Mouse (Mus musculus): ENCODE measurements around the gene Optn. TPM values are rescaled to one million over a fixed set of nuclear protein-coding genes. Genes with fewer than 3 reads are reported as not detected.

The Optn gene
- polyA plus RNA-seq, 1 experiment from 2014 or later = 24.3 TPM

GRCm38 (mm10) chr2:5037390-5037789, 26.5 kb downstream of the Optn start:
- no peak overlapping the region for H3K9ac ChIP-seq (ENCODE audit: low read depth, low read length)
- H3K4me3 ChIP-seq (ENCODE audit: low read depth, low read length) = no peak overlapping the region
- H3K27me3 ChIP-seq (ENCODE audit: control insufficient read depth, insufficient read depth, low read depth, low read length) = no peaks in the 10 kb centered on the region
- no peak overlapping the region for H3K4me2 ChIP-seq (ENCODE audit: low read length)
- H3K36me3 ChIP-seq (ENCODE audit: control insufficient read depth, insufficient read depth, low read length) = 0 out of 2 replicates have a peak, but pooled peaks cover 2% of the 10 kb centered on the region
- H3K27ac ChIP-seq (ENCODE audit: low read length) = no peak overlapping the region
- ATAC-seq = no peak
- H3K9me3 ChIP-seq (replicated peaks; ENCODE audit: control insufficient read depth, low read length, poor library complexity, severe bottlenecking) = no peaks in the 10 kb centered on the region
- no peaks in the 10 kb centered on the region for H3K4me1 ChIP-seq (ENCODE audit: control insufficient read depth, insufficient read depth, low read length)
- WGBS = 42% methylated on average over 3 of the region's 3 CpGs

DNA sequence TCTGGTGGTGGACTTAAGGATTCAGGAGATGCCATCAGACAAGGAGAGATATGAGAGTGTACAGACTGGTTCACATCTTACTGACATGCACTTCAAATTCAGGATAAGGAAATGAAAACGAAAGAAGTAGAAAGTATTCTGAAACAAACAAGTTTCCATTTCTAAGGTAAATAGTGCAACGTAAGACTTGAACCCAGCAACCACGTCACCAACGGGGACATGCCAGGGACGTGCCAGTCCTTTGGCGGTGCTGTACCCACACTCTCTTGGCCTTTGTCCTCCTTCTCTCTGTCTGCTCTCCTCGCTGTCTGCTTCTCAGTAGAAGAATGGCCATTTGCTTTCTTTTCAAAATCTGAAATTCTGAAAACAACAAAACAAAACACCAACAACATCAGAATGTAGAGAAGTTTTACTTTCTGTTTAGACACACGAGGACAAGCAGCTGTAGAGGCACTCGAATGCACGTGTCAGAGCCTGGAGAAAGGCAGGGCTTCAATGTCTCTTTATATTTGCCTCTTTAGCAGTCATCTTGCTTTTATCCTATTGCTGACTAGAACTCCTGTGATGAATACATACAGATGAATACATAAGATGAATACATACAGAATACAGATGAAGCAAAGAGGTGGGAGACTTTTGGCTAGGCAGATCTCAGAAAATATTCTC, 27.3 kb downstream of the Optn start:
- WGBS = 71% methylated on average over 10 of the region's 10 CpGs
- Histone ChIP-seq H3K4me3 (ENCODE audit: low read depth, low read length) (no peak overlapping the region), H3K27ac (ENCODE audit: low read length) (no peak overlapping the region), H3K9me3 (replicated peaks; ENCODE audit: control insufficient read depth, low read length, poor library complexity, severe bottlenecking) (no peaks in the 10 kb centered on the region), H3K36me3 (ENCODE audit: control insufficient read depth, insufficient read depth, low read length) (0 out of 2 replicates have a peak, but pooled peaks cover 2% of the 10 kb centered on the region), H3K4me1 (ENCODE audit: control insufficient read depth, insufficient read depth, low read length) (no peaks in the 10 kb centered on the region), H3K4me2 (ENCODE audit: low read length) (no peak overlapping the region), H3K27me3 (ENCODE audit: control insufficient read depth, insufficient read depth, low read depth, low read length) (no peaks in the 10 kb centered on the region), H3K9ac (ENCODE audit: low read depth, low read length) (no peak overlapping the region)
- no peak for ATAC-seq

- Histone ChIP-seq H3K27ac (ENCODE audit: low read length) (no peak overlapping the region), H3K27me3 (ENCODE audit: control insufficient read depth, insufficient read depth, low read depth, low read length) (no peaks in the 10 kb centered on the region), H3K9me3 (replicated peaks; ENCODE audit: control insufficient read depth, low read length, poor library complexity, severe bottlenecking) (no peaks in the 10 kb centered on the region), H3K4me2 (ENCODE audit: low read length) (no peak overlapping the region), H3K36me3 (ENCODE audit: control insufficient read depth, insufficient read depth, low read length) (0 out of 2 replicates have a peak, but pooled peaks cover 2% of the 10 kb centered on the region), H3K4me1 (ENCODE audit: control insufficient read depth, insufficient read depth, low read length) (no peaks in the 10 kb centered on the region), H3K4me3 (ENCODE audit: low read depth, low read length) (no peak overlapping the region), H3K9ac (ENCODE audit: low read depth, low read length) (no peak overlapping the region)
- ATAC-seq = no peak
- WGBS = 77% methylated on average over 9 of the region's 9 CpGs
Measured at GRCm38 (mm10) chr2:5035241-5035640, 28.6 kb downstream of the Optn start.

DNA sequence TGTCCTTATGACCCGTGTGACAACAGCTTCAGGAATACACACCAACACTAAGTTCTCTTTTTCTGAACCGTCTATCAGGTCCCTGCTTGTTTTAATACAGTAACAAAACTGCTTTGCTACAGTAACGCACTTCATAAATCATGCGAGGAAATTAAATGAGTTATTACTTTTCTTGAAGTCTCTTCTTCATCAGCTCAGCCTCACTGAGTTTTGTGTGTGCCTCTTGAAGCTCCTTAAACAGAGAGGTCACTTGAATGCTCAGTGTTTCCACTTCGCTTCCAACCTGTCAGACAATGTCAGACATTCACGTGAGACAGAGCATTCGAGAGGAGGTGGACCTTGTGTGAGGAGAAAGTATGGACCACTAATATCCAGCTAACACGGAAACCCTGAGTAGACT, 29.1 kb downstream of the Optn start:
- WGBS = 89% methylated on average over 8 of the region's 8 CpGs

GRCm38 (mm10) chr2:5033546-5034420, 30.1 kb downstream of the Optn start:
- no peak for ATAC-seq
- Histone ChIP-seq H3K4me2 (ENCODE audit: low read length) (no peak overlapping the region), H3K27me3 (ENCODE audit: control insufficient read depth, insufficient read depth, low read depth, low read length) (no peaks in the 10 kb centered on the region), H3K27ac (ENCODE audit: low read length) (no peak overlapping the region), H3K9me3 (replicated peaks; ENCODE audit: control insufficient read depth, low read length, poor library complexity, severe bottlenecking) (no peaks in the 10 kb centered on the region), H3K4me1 (ENCODE audit: control insufficient read depth, insufficient read depth, low read length) (no peaks in the 10 kb centered on the region), H3K9ac (ENCODE audit: low read depth, low read length) (no peak overlapping the region), H3K36me3 (ENCODE audit: control insufficient read depth, insufficient read depth, low read length) (0 out of 2 replicates have a peak, but pooled peaks cover 2% of the 10 kb centered on the region), H3K4me3 (ENCODE audit: low read depth, low read length) (no peak overlapping the region)
- WGBS = 76% methylated on average over 11 of the region's 15 CpGs

More for the DNA sequence above, 29.1 kb downstream of the Optn start:
- Histone ChIP-seq H3K9me3 (replicated peaks; ENCODE audit: control insufficient read depth, low read length, poor library complexity, severe bottlenecking) (no peaks in the 10 kb centered on the region), H3K27ac (ENCODE audit: low read length) (no peak overlapping the region), H3K4me2 (ENCODE audit: low read length) (no peak overlapping the region), H3K4me3 (ENCODE audit: low read depth, low read length) (no peak overlapping the region), H3K36me3 (ENCODE audit: control insufficient read depth, insufficient read depth, low read length) (0 out of 2 replicates have a peak, but pooled peaks cover 2% of the 10 kb centered on the region), H3K9ac (ENCODE audit: low read depth, low read length) (no peak overlapping the region), H3K4me1 (ENCODE audit: control insufficient read depth, insufficient read depth, low read length) (no peaks in the 10 kb centered on the region), H3K27me3 (ENCODE audit: control insufficient read depth, insufficient read depth, low read depth, low read length) (no peaks in the 10 kb centered on the region)
- ATAC-seq = no peak

- no peak overlapping the region for H3K4me2 ChIP-seq (ENCODE audit: low read length)
- no peaks in the 10 kb centered on the region for H3K9me3 ChIP-seq (replicated peaks; ENCODE audit: control insufficient read depth, low read length, poor library complexity, severe bottlenecking)
- H3K27me3 ChIP-seq (ENCODE audit: control insufficient read depth, insufficient read depth, low read depth, low read length) = no peaks in the 10 kb centered on the region
- H3K36me3 ChIP-seq (ENCODE audit: control insufficient read depth, insufficient read depth, low read length) = 0 out of 2 replicates have a peak, but pooled peaks cover 2% of the 10 kb centered on the region
- no peaks in the 10 kb centered on the region for H3K4me1 ChIP-seq (ENCODE audit: control insufficient read depth, insufficient read depth, low read length)
- WGBS = 85% methylated on average over 5 of the region's 5 CpGs
- H3K4me3 ChIP-seq (ENCODE audit: low read depth, low read length) = no peak overlapping the region
- H3K9ac ChIP-seq (ENCODE audit: low read depth, low read length) = no peak overlapping the region
- no peak for ATAC-seq
- no peak overlapping the region for H3K27ac ChIP-seq (ENCODE audit: low read length)
Measured at GRCm38 (mm10) chr2:5032665-5033064, 31.2 kb downstream of the Optn start.

GRCm38 (mm10) chr2:5031215-5031614, 32.6 kb downstream of the Optn start:
- no peak overlapping the region for H3K27ac ChIP-seq (ENCODE audit: low read length)
- no peak for ATAC-seq

DNA sequence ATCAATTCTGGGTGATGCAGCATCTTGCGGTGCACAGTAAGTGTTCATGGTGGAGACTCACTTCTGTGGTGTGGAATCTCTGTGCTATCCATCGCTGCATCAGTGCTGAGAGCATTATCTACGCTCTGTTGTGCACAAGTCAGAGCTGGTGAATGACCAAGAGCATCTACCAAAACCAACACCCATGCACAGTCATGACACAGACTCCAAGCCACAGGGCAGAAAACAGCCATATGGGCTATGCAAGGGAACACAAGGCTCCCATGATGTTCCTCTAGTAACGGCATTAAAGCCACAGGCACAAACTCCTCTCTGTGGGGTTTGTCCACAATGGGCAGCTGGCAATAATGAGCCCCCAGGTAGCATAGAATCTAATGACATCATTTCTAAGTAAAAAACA, 34.0 kb downstream of the Optn start:
- Histone ChIP-seq H3K4me3 (ENCODE audit: low read depth, low read length) (no peak overlapping the region), H3K27ac (ENCODE audit: low read length) (no peak overlapping the region), H3K36me3 (ENCODE audit: control insufficient read depth, insufficient read depth, low read length) (no peaks in the 10 kb centered on the region), H3K4me2 (ENCODE audit: low read length) (no peak overlapping the region), H3K9ac (ENCODE audit: low read depth, low read length) (no peak overlapping the region), H3K4me1 (ENCODE audit: control insufficient read depth, insufficient read depth, low read length) (peaks cover 2% of the 10 kb centered on the region; the same call in 1 of the 2 replicates), H3K9me3 (replicated peaks; ENCODE audit: control insufficient read depth, low read length, poor library complexity, severe bottlenecking) (no peaks in the 10 kb centered on the region), H3K27me3 (ENCODE audit: control insufficient read depth, insufficient read depth, low read depth, low read length) (no peaks in the 10 kb centered on the region)
- no peak for ATAC-seq
- WGBS = 87% methylated on average over 4 of the region's 4 CpGs

More at GRCm38 (mm10) chr2:5031215-5031614, 32.6 kb downstream of the Optn start:
- H3K36me3 ChIP-seq (ENCODE audit: control insufficient read depth, insufficient read depth, low read length) = no peaks in the 10 kb centered on the region
- no peak overlapping the region for H3K4me3 ChIP-seq (ENCODE audit: low read depth, low read length)
- no peaks in the 10 kb centered on the region for H3K9me3 ChIP-seq (replicated peaks; ENCODE audit: control insufficient read depth, low read length, poor library complexity, severe bottlenecking)
- WGBS = 79% methylated on average over 7 of the region's 7 CpGs
- no peak overlapping the region for H3K9ac ChIP-seq (ENCODE audit: low read depth, low read length)
- no peaks in the 10 kb centered on the region for H3K27me3 ChIP-seq (ENCODE audit: control insufficient read depth, insufficient read depth, low read depth, low read length)
- H3K4me2 ChIP-seq (ENCODE audit: low read length) = no peak overlapping the region
- peaks cover 2% of the 10 kb centered on the region; the same call in 1 of the 2 replicates for H3K4me1 ChIP-seq (ENCODE audit: control insufficient read depth, insufficient read depth, low read length)

- H3K4me1 ChIP-seq (ENCODE audit: control insufficient read depth, insufficient read depth, low read length) = peaks cover 2% of the 10 kb centered on the region; the same call in 1 of the 2 replicates
- H3K9ac ChIP-seq (ENCODE audit: low read depth, low read length) = no peak overlapping the region
- no peak for ATAC-seq
- no peak overlapping the region for H3K4me3 ChIP-seq (ENCODE audit: low read depth, low read length)
- WGBS = 91% methylated on average over 7 of the region's 7 CpGs
- no peak overlapping the region for H3K4me2 ChIP-seq (ENCODE audit: low read length)
- H3K9me3 ChIP-seq (replicated peaks; ENCODE audit: control insufficient read depth, low read length, poor library complexity, severe bottlenecking) = no peaks in the 10 kb centered on the region
- no peak overlapping the region for H3K27ac ChIP-seq (ENCODE audit: low read length)
- H3K27me3 ChIP-seq (ENCODE audit: control insufficient read depth, insufficient read depth, low read depth, low read length) = no peaks in the 10 kb centered on the region
- no peaks in the 10 kb centered on the region for H3K36me3 ChIP-seq (ENCODE audit: control insufficient read depth, insufficient read depth, low read length)
Measured at GRCm38 (mm10) chr2:5028047-5028446, 35.8 kb downstream of the Optn start.

All from midbrain, embryonic 16.5 days (tissue).